Mouse (Mus musculus) heart, embryonic 15.5 days (tissue): Measurements from ENCODE around the gene Wnt3. TPM values are rescaled to one million over a fixed set of nuclear protein-coding genes. Genes with fewer than 3 reads are reported as not detected.
A peak's percentile ranks its signal among the peaks of the same experiment; 100 is the strongest.

ENCODE experiments used
- ATAC-seq: fragments of 200-750 bp; cut with Nextera tagmentation; replicated peaks from 2 replicates; pipeline ENCODE4 v1.8.0; 2017; ENCODE audit warnings: low read depth, moderate TSS enrichment; ENCODE audit not compliant: insufficient number of reproducible peaks, insufficient read depth, low FRiP score
- H3K27ac ChIP-seq: fragments of 300-500 bp; sonication (generic); 2 replicates; pipeline ENCODE4 v1.5.1; 2015; ENCODE audit warnings: mild to moderate bottlenecking, inconsistent platforms
- H3K27me3 ChIP-seq: fragments of 300-500 bp; sonication (generic); 2 replicates; pipeline ENCODE4 v1.6.1; 2015; ENCODE audit warnings: inconsistent platforms
- H3K36me3 ChIP-seq: fragments of 300-500 bp; sonication (generic); 2 replicates; pipeline ENCODE4 v1.6.1; 2015; ENCODE audit warnings: mild to moderate bottlenecking, inconsistent platforms
- H3K4me1 ChIP-seq: fragments of 300-500 bp; sonication (generic); replicated peaks from 2 replicates; pipeline ENCODE4 v1.6.1; 2015; ENCODE audit warnings: inconsistent platforms
- H3K4me2 ChIP-seq: fragments of 300-500 bp; sonication (generic); 2 replicates; pipeline ENCODE4 v1.6.1; 2015; ENCODE audit warnings: inconsistent platforms, mild to moderate bottlenecking, moderate library complexity
- H3K4me3 ChIP-seq: fragments of 300-500 bp; sonication (generic); 2 replicates; pipeline ENCODE4 v1.5.1; 2015; ENCODE audit warnings: mild to moderate bottlenecking, inconsistent platforms
- H3K9ac ChIP-seq: fragments of 300-500 bp; sonication (generic); 2 replicates; pipeline ENCODE4 v1.6.1; 2015; ENCODE audit warnings: mild to moderate bottlenecking, inconsistent platforms
- H3K9me3 ChIP-seq: fragments of 300-500 bp; sonication (generic); replicated peaks from 2 replicates; pipeline ENCODE4 v1.6.1; 2016; ENCODE audit warnings: inconsistent platforms
- WGBS: fragments of 180-500 bp; shearing (Covaris S2); methylation state at CpG from one replicate; pipeline ENCODE4 v1.1.7; 2015; ENCODE audit warnings: mixed read lengths; 5-methylcytosine and 5-hydroxymethylcytosine counted together
- polyA plus RNA-seq: library from polyadenylated mRNA; unstranded; fragments of >200 nt; fragmentation: Nextera tagmentation; extraction: Ambion mirVana; gene quantifications from 2 replicates; pipeline ENCODE4 v1.2.1, GENCODE M21; 2015

Wnt3 gene
- 0.04 and 0.05 TPM in 2 replicates for polyA plus RNA-seq

DNA sequence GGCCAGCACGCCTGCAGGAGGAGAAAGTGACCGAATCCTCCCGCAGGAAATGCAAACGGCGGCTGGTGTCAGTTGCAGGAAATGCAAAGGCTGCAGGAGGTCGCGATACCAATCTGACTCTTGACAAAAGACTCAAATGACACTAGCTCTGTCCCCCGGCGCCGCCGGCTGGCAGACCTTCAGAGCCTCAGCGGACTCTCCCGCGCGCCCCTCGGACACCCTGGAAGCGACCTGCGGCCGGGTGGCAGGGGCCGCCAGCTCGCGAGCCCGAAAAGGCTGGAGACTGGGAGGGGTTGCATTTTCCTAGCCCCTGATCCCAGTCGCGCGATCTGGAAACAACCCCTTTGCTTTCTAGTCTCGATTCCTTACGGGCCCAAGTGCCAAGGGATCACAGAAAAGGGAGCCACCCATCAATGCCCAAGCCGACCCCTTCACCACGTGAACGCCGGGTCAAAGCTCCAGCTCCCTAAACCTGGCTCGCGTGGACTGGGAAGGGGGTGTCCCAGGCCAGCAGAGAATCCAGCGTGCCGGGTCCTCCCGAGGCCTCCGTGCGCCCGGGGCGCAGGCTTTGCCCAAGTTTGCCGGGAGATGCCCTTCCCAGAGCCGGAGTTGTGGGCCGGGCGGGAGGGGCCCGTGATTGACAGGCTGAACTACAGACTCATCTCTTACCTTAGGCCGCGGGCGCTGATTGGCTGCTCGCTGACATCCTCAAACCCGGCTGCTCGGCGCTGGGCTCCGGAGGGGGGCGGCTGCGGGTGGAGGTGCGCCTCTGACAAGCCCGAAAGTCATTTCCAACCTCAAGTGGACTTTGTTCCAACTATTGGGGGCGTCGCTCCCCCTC, at the start of gene Wnt3:
TSS of gene Wnt3 (plus strand) at position 764 of the 841 bp plus-strand sequence.
- Histone ChIP-seq H3K4me2 (peak within 1 kb of the TSS; percentile 57), H3K9ac (no peak within 1 kb of the TSS), H3K27me3 (peaks cover 100% of the 10 kb centered on the region), H3K4me3 (peak within 1 kb of the TSS; percentile 38), H3K4me1 (peaks cover 21% of the 10 kb centered on the region), H3K27ac (no peak within 1 kb of the TSS), H3K9me3 (no peaks in the 10 kb centered on the region), H3K36me3 (no peaks in the 10 kb centered on the region)
- WGBS = under 1% methylated on average over 60 of the region's 60 CpGs
- no peak for ATAC-seq

- no peak overlapping the region for H3K4me3 ChIP-seq
- H3K36me3 ChIP-seq = no peaks in the 10 kb centered on the region
- no peaks in the 10 kb centered on the region for H3K27me3 ChIP-seq
- peaks cover 11% of the 10 kb centered on the region; the same call in 1 of the 2 replicates for H3K4me1 ChIP-seq
- no peak overlapping the region for H3K4me2 ChIP-seq
- no peak for ATAC-seq
- H3K27ac ChIP-seq = no peak overlapping the region
- WGBS = 64% methylated on average over 11 of the region's 11 CpGs
- H3K9ac ChIP-seq = no peak overlapping the region
- H3K9me3 ChIP-seq = no peaks in the 10 kb centered on the region
Measured at GRCm38 (mm10) chr11:103724331-103724771, 49.6 kb upstream of the Wnt3 start.

DNA sequence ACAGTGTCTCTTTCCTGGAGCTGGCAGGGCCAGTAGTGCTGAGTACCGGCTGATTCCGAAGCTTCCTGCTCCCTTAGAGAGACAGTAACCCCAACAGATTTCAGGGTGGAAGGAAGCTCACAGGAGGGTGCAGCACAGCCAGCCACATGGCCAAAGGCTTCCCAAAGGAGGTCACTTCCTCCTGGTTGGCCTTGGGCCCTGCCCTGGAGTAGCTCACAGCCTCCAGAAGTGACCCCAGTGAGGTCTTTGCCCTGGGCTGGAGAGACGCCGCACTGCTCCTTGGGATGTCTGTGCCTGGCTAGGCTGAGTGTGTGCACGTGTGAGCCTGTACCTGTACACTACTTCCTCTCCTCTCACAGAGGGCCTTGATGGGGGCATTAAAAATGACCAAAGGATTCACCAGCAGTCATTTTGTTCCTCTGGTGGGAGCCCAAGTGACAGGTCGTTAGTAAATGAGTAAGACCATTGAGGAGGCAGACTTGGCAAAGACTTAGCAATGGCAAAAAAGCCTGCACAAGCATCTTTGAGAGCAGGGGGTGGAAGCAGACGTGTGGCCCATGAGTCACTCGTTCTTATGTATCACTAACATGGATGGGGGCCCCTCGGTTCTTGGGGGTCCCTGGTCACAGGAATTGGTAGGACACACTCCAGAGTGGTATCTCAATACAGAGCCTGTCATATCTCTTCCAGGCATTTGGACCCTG, 44.5 kb upstream of the Wnt3 start:
- Histone ChIP-seq H3K9ac (no peak overlapping the region), H3K4me3 (no peak overlapping the region), H3K36me3 (no peaks in the 10 kb centered on the region), H3K9me3 (no peaks in the 10 kb centered on the region), H3K27ac (no peak overlapping the region), H3K4me2 (no peak overlapping the region), H3K4me1 (peaks cover 8% of the 10 kb centered on the region), H3K27me3 (peaks cover 12% of the 10 kb centered on the region; the same call in 1 of the 2 replicates)
- WGBS = 69% methylated on average over 9 of the region's 9 CpGs
- ATAC-seq = no peak

DNA sequence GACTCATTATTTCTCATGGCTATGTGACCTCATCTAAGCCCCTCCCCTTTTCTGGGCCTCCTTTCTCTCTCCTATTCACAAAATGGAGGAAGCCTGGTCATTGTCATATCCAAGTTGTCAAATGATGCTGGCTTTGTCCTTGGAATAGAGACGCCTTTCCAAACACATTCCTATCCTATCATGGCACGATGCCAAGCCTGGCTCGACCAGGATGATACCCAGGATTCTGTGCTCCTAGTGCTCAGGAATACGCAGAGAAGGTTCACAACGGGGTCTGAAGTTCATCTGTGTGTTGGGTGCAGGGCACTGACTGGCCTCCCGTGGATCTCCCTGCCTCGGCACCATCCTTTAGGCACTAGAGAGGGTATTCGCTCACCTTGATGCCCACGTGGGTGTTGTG, 42.4 kb upstream of the Wnt3 start:
- Histone ChIP-seq H3K27ac (no peak overlapping the region), H3K36me3 (no peaks in the 10 kb centered on the region), H3K9me3 (no peaks in the 10 kb centered on the region), H3K9ac (no peak overlapping the region), H3K4me1 (peaks cover 12% of the 10 kb centered on the region), H3K27me3 (peaks cover 12% of the 10 kb centered on the region; the same call in 1 of the 2 replicates), H3K4me2 (no peak overlapping the region), H3K4me3 (no peak overlapping the region)
- WGBS = 64% methylated on average over 9 of the region's 9 CpGs
- no peak for ATAC-seq

DNA sequence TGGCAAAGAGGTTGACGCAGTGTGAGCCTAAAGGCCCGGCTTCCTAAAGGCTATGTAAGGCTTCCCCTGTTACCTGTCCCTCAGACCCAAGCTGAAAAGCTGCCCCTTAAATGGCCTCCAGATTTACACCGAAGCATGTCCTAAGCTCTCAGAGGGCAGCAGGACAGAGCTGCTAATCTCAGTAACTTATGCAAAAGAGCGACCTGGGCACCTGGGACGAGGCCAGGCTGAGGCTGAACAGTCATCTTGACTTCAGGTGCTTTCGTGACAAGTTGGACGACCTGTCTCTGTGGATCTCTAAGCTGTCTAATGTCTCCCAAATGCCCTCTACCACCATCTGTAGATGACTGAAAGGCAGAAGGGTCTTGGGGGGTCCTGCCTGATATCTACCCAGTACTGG, 41.6 kb upstream of the Wnt3 start:
- Histone ChIP-seq H3K4me3 (no peak overlapping the region), H3K9me3 (no peaks in the 10 kb centered on the region), H3K4me2 (no peak overlapping the region), H3K27ac (no peak overlapping the region), H3K4me1 (peaks cover 12% of the 10 kb centered on the region), H3K9ac (no peak overlapping the region), H3K27me3 (peaks cover 12% of the 10 kb centered on the region; the same call in 1 of the 2 replicates), H3K36me3 (no peaks in the 10 kb centered on the region)
- 83% methylated on average over 7 of the region's 7 CpGs for WGBS
- ATAC-seq = no peak

GRCm38 (mm10) chr11:103733069-103733468, 40.9 kb upstream of the Wnt3 start:
- H3K27ac ChIP-seq = no peak overlapping the region
- ATAC-seq = no peak
- peaks cover 13% of the 10 kb centered on the region; the same call in 1 of the 2 replicates for H3K27me3 ChIP-seq
- H3K4me2 ChIP-seq = no peak overlapping the region
- 59% methylated on average over 4 of the region's 4 CpGs for WGBS
- no peaks in the 10 kb centered on the region for H3K9me3 ChIP-seq
- H3K4me3 ChIP-seq = no peak overlapping the region
- H3K9ac ChIP-seq = no peak overlapping the region
- no peaks in the 10 kb centered on the region for H3K36me3 ChIP-seq
- peaks cover 12% of the 10 kb centered on the region for H3K4me1 ChIP-seq

GRCm38 (mm10) chr11:103733961-103734360, 40.0 kb upstream of the Wnt3 start:
- Histone ChIP-seq H3K36me3 (no peaks in the 10 kb centered on the region), H3K9me3 (no peaks in the 10 kb centered on the region), H3K4me2 (no peak overlapping the region), H3K4me1 (peaks cover 12% of the 10 kb centered on the region), H3K9ac (no peak overlapping the region), H3K4me3 (no peak overlapping the region), H3K27me3 (peaks cover 16% of the 10 kb centered on the region; the same call in 1 of the 2 replicates), H3K27ac (no peak overlapping the region)
- WGBS = 78% methylated on average over 2 of the region's 2 CpGs
- ATAC-seq = no peak

DNA sequence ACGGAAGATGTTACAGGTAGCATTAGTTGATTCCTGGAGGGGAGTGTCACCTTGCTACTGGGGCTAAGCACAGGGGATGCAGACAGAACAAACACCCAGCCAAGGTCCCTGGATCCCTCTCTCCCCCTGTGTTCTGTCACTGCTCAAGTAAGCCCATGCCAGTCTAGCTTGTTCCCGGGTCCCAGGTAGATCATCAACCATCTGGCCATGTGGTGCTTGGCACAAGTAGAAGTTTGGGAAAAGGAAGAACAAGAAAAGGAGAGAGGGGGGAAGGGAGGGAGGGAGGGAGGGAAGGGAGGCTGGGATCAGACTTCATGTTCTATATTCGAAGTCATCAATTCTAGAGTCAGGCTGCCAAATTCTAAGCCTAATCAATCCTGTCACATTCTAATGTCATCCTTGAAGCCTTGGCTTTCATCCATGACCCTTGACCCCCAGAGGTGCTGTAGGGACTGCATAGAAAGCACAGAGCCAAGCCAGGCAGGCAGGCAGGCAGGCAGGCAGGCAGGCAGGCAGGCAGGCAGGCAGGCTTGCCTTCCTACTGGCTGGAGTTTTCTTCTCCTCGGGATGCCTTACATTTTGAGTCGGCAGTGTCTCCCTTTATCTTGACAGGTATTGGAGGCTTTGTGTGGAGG, 39.4 kb upstream of the Wnt3 start:
- no peak for ATAC-seq
- WGBS = 53% methylated on average over 5 of the region's 5 CpGs
- H3K9ac ChIP-seq = no peak overlapping the region
- no peak overlapping the region for H3K4me3 ChIP-seq
- peaks cover 18% of the 10 kb centered on the region; the same call in 1 of the 2 replicates for H3K27me3 ChIP-seq
- no peak overlapping the region for H3K4me2 ChIP-seq
- H3K27ac ChIP-seq = no peak overlapping the region
- H3K9me3 ChIP-seq = no peaks in the 10 kb centered on the region
- no peaks in the 10 kb centered on the region for H3K36me3 ChIP-seq
- peaks cover 12% of the 10 kb centered on the region for H3K4me1 ChIP-seq

GRCm38 (mm10) chr11:103735046-103735781, 38.7 kb upstream of the Wnt3 start:
- Histone ChIP-seq H3K4me3 (no peak overlapping the region), H3K27ac (no peak overlapping the region), H3K27me3 (peaks cover 17% of the 10 kb centered on the region; the same call in 1 of the 2 replicates), H3K4me2 (no peak overlapping the region), H3K36me3 (no peaks in the 10 kb centered on the region), H3K9ac (no peak overlapping the region), H3K4me1 (peaks cover 12% of the 10 kb centered on the region), H3K9me3 (no peaks in the 10 kb centered on the region)
- ATAC-seq = no peak
- WGBS = 65% methylated on average over 19 of the region's 19 CpGs

- H3K4me1 ChIP-seq = peaks cover 12% of the 10 kb centered on the region
- ATAC-seq = no peak; the same call in 1 of the 2 replicates
- peak within 1 kb of the TSS; percentile 45 for H3K4me3 ChIP-seq
- H3K27me3 ChIP-seq = peaks cover 95% of the 10 kb centered on the region
- WGBS = under 1% methylated on average over 68 of the region's 68 CpGs
- no peaks in the 10 kb centered on the region for H3K36me3 ChIP-seq
- H3K27ac ChIP-seq = no peak within 1 kb of the TSS
- H3K4me2 ChIP-seq = peak within 1 kb of the TSS; percentile 83
- no peaks in the 10 kb centered on the region for H3K9me3 ChIP-seq
- peak within 1 kb of the TSS; percentile 21 for H3K9ac ChIP-seq
Measured at GRCm38 (mm10) chr11:103749306-103750089, 24.5 kb upstream of the Wnt3 start, which contains the start of gene Wnt9b. Wnt9b (minus strand) TSS chr11:103749821.
